Mouse (Mus musculus) stomach, embryonic 14.5 days (tissue): ENCODE results near the gene Chad. TPM values are rescaled to one million over a fixed set of nuclear protein-coding genes. Genes with fewer than 3 reads are reported as not detected.

ENCODE experiments used
- ATAC-seq: fragments of 200-750 bp; cut with Nextera tagmentation; 2 replicates; pipeline ENCODE4 v1.8.0; 2017; ENCODE audit warnings: low read depth, moderate TSS enrichment; ENCODE audit not compliant: insufficient number of reproducible peaks, insufficient read depth, low FRiP score
- H3K27ac ChIP-seq: fragments of 300-500 bp; sonication (generic); 2 replicates; pipeline ENCODE4 v1.5.1; 2014; ENCODE audit warnings: mild to moderate bottlenecking, low read length, moderate library complexity, mixed read lengths
- H3K27me3 ChIP-seq: fragments of 300-500 bp; sonication (generic); 2 replicates; pipeline ENCODE4 v1.6.1; 2014; ENCODE audit warnings: low read length, control low read depth, mixed read lengths; ENCODE audit not compliant: control insufficient read depth, insufficient read depth
- H3K36me3 ChIP-seq: fragments of 300-500 bp; sonication (generic); 2 replicates; pipeline ENCODE4 v1.6.1; 2014; ENCODE audit warnings: mild to moderate bottlenecking, control low read depth, low read length, moderate library complexity, mixed read lengths; ENCODE audit not compliant: control insufficient read depth, insufficient read depth
- H3K4me1 ChIP-seq: fragments of 300-500 bp; sonication (generic); 2 replicates; pipeline ENCODE4 v1.6.1; 2014; ENCODE audit warnings: low read length, control low read depth, mixed read lengths; ENCODE audit not compliant: control insufficient read depth, insufficient read depth
- H3K4me2 ChIP-seq: fragments of 300-500 bp; sonication (generic); replicated peaks from 2 replicates; pipeline ENCODE4 v1.6.1; 2014; ENCODE audit warnings: low read depth, low read length, control low read depth
- H3K4me3 ChIP-seq: fragments of 300-500 bp; sonication (generic); 2 replicates; pipeline ENCODE4 v1.5.1; 2014; ENCODE audit warnings: low read depth, low read length, control low read depth
- H3K9ac ChIP-seq: fragments of 300-500 bp; sonication (generic); replicated peaks from 2 replicates; pipeline ENCODE4 v1.6.1; 2014; ENCODE audit warnings: low read depth, mild to moderate bottlenecking, control low read depth, low read length, moderate library complexity, mixed read lengths
- H3K9me3 ChIP-seq: fragments of 300-500 bp; sonication (generic); 2 replicates; pipeline ENCODE4 v1.6.1; 2016; ENCODE audit warnings: low read depth, low read length, control low read depth; ENCODE audit not compliant: control insufficient read depth
- WGBS: fragments of 180-500 bp; shearing (Covaris S2); extraction: QIAGEN DNeasy Blood & Tissue Kit; methylation state at CpG from one replicate; pipeline ENCODE4 v1.1.7; 2014; 5-methylcytosine and 5-hydroxymethylcytosine counted together
- polyA plus RNA-seq: library from polyadenylated mRNA; unstranded; fragments of >200 nt; fragmentation: Nextera tagmentation; extraction: Ambion mirVana; gene quantifications from 2 replicates; pipeline ENCODE4 v1.2.1, GENCODE M21; 2014

Gene Chad
- polyA plus RNA-seq, 1 experiment from 2014 or later = 5.0 TPM

GRCm38 (mm10) chr11:94596311-94596852 lies 31.5 kb downstream of the Chad start:
- H3K9me3 ChIP-seq = no peaks in the 10 kb centered on the region
- no peak for ATAC-seq
- 0 out of 2 replicates have a peak, but pooled peaks cover 3% of the 10 kb centered on the region for H3K4me1 ChIP-seq
- WGBS = 66% methylated on average over 7 of the region's 7 CpGs
- H3K27ac ChIP-seq = no peak overlapping the region
- H3K4me2 ChIP-seq = no peak overlapping the region
- H3K4me3 ChIP-seq = no peak overlapping the region
- H3K9ac ChIP-seq = no peak overlapping the region
- H3K36me3 ChIP-seq = no peaks in the 10 kb centered on the region; the same call in 1 of the 2 replicates
- H3K27me3 ChIP-seq = no peaks in the 10 kb centered on the region

DNA sequence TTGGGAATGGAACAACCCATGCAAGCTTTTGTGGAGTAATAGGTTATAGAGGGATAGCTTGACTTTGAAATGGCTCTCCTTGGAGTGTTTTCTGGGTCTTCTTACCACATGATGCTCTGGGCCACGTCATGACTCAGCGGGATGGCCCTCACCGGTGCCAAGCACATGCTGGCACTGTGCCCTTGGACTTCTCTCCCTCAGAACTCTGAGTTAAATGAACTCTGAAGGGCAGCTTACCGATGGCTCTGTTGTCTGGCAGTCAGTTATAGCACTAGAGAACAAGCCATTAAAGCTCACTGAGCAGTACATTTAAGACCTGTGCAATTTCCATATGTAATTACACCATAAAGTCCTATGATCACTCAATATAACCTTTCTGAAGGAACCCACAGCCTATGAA lies 32.5 kb downstream of the Chad start:
- Histone ChIP-seq H3K36me3 (no peaks in the 10 kb centered on the region; the same call in 1 of the 2 replicates), H3K9me3 (no peaks in the 10 kb centered on the region), H3K4me2 (no peak overlapping the region), H3K27me3 (no peaks in the 10 kb centered on the region), H3K4me3 (no peak overlapping the region), H3K27ac (no peak overlapping the region), H3K4me1 (0 out of 2 replicates have a peak, but pooled peaks cover 7% of the 10 kb centered on the region), H3K9ac (no peak overlapping the region)
- ATAC-seq = no peak
- 93% methylated on average over 4 of the region's 4 CpGs for WGBS

GRCm38 (mm10) chr11:94598437-94599120 lies 33.7 kb downstream of the Chad start:
- H3K4me3 ChIP-seq = no peak overlapping the region
- no peak overlapping the region for H3K27ac ChIP-seq
- WGBS = 71% methylated on average over 6 of the region's 6 CpGs
- H3K4me2 ChIP-seq = no peak overlapping the region
- no peak for ATAC-seq
- H3K9ac ChIP-seq = no peak overlapping the region
- 0 out of 2 replicates have a peak, but pooled peaks cover 7% of the 10 kb centered on the region for H3K4me1 ChIP-seq
- H3K9me3 ChIP-seq = no peaks in the 10 kb centered on the region
- no peaks in the 10 kb centered on the region; the same call in 1 of the 2 replicates for H3K36me3 ChIP-seq
- H3K27me3 ChIP-seq = no peaks in the 10 kb centered on the region

- H3K9me3 ChIP-seq = no peaks in the 10 kb centered on the region
- H3K4me3 ChIP-seq = 0 out of 2 replicates have a peak overlapping the region, but pooled peaks have one; percentile 61
- no peaks in the 10 kb centered on the region; the same call in 1 of the 2 replicates for H3K36me3 ChIP-seq
- 0 out of 2 replicates have a peak, but pooled peaks cover 7% of the 10 kb centered on the region for H3K4me1 ChIP-seq
- H3K9ac ChIP-seq = no peak overlapping the region
- ATAC-seq = no peak
- H3K27ac ChIP-seq = no peak overlapping the region
- H3K4me2 ChIP-seq = peak overlapping the region; percentile 69
- WGBS = 91% methylated on average over 7 of the region's 7 CpGs
- no peaks in the 10 kb centered on the region for H3K27me3 ChIP-seq
Observed at GRCm38 (mm10) chr11:94600447-94600846, 35.6 kb downstream of the Chad start.

DNA sequence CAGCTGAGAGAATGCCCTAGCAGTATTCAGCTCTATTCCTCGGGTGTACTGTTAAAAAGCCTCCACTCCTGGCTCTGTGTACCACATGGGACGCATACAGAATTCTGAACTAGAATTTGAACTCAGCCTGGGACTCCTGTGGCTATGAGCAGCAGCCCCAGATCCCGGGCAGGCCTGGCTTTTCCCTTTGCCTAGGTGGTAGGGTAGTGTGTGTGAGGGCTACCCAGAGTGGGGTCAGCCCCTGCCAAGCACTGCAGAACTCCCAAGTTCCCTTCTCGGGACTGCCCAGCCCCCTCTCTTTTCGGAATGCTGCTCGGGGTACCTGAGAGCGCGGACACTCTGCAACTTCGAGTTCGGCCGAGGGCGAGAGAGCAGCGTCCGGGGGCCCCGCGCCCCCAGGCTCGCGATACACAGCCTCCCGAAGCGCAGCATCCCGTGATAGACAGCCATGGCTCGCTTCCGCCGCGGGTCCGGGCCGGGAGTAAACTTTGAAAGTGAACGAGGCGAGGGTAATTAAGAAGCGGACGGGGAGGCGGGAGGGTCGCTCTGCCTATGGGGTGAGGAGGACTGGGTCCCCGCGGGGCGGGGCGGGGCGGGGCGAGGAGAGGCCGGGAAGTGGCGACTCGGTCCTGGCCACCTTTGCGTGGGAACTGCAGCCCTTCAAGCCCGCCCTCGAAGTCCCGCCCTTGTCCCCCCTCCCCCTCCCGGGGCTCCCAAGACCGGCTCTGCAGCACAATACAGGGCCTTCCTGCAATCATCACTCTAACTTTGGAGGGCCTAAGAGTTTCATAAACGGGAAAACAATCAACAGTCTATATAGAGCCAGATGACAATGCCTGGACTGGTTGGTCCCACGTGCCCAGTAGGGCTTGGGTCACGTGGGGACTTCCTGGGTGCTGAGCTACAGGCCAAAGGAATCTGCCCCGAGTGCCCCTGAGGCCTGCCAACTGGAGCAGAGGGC lies 36.8 kb downstream of the Chad start, which contains the start of gene Acsf2:
Gene Acsf2, minus strand, starts transcription at position 551 of the 961 bp plus-strand sequence.
- Histone ChIP-seq H3K4me2 (peak within 1 kb of the TSS; percentile 69), H3K36me3 (no peaks in the 10 kb centered on the region), H3K9me3 (no peaks in the 10 kb centered on the region), H3K4me1 (0 out of 2 replicates have a peak, but pooled peaks cover 7% of the 10 kb centered on the region), H3K4me3 (peak within 1 kb of the TSS; percentile 61), H3K27me3 (no peaks in the 10 kb centered on the region), H3K27ac (peak within 1 kb of the TSS; percentile 33; the same call in 1 of the 2 replicates), H3K9ac (peak within 1 kb of the TSS; percentile 53)
- peak; percentile 91 for ATAC-seq
- 1% methylated on average over 52 of the region's 52 CpGs for WGBS

DNA sequence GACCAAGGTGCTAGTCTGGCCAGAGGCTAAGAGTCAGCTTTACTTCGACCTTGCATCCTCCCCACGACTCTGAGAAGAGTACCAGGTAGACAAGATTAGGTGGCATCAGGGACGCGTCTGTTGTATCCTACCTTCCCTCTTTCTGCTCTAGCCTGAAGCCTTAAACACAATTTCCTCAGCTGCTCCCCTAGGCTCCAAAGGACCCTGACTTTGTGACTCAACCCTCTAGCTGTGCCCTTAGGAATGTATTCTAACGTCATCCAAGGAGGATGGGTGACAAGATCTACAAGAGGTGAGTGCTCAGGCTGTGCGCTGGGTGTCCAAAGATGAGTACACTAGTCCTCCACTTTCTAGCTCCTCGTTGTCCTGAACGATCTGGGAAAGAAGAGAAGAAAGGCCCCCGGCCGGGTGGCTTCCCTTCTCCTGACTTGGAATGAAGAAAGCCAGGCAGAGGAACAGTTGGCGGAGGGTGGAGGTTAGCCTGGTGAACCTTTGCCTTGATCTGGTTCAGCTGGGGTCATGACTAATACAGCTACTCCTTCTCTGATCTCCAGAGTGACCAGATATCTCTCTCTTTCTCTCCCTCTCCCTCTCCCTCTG lies 37.6 kb downstream of the Chad start:
- no peak for ATAC-seq
- Histone ChIP-seq H3K4me3 (peak overlapping the region; percentile 61; the same call in 1 of the 2 replicates), H3K4me2 (peak overlapping the region; percentile 69), H3K27ac (peak overlapping the region; percentile 33; the same call in 1 of the 2 replicates), H3K9ac (peak overlapping the region; percentile 53; the same call in 1 of the 2 replicates), H3K27me3 (no peaks in the 10 kb centered on the region), H3K36me3 (no peaks in the 10 kb centered on the region), H3K4me1 (0 out of 2 replicates have a peak, but pooled peaks cover 7% of the 10 kb centered on the region), H3K9me3 (no peaks in the 10 kb centered on the region)
- 66% methylated on average over 11 of the region's 11 CpGs for WGBS

- no peak overlapping the region for H3K4me2 ChIP-seq
- ATAC-seq = no peak
- H3K9ac ChIP-seq = no peak overlapping the region
- no peak overlapping the region for H3K4me3 ChIP-seq
- no peaks in the 10 kb centered on the region for H3K4me1 ChIP-seq
- no peaks in the 10 kb centered on the region for H3K27me3 ChIP-seq
- no peaks in the 10 kb centered on the region for H3K9me3 ChIP-seq
- H3K36me3 ChIP-seq = no peaks in the 10 kb centered on the region
- no peak overlapping the region for H3K27ac ChIP-seq
- WGBS = 76% methylated on average over 4 of the region's 4 CpGs
Observed at GRCm38 (mm10) chr11:94610744-94611740, 46.2 kb downstream of the Chad start.
